ENCODE assay signal across 17 mouse cellular contexts in genomic region chr17:88209565-88209964, GRCm38 (mm10).
"Had no signal": no experiment of that assay in that cellular context is flagged by ENCODE, and none has a peak within 500 bp of the region (broad histone marks: within the 10 kb centered on the region; RNA-seq: fewer than 3 reads in every experiment).

No protein-coding gene starts in this region.

- H3K36me3 ChIP-seq: limb, embryonic 10.5 days; liver, embryonic 12.5 days; midbrain, embryonic 12.5 days; neural tube, embryonic 15.5 days; stomach, embryonic 15.5 days had no signal

- H3K27ac ChIP-seq: kidney, postnatal 0 days; limb, embryonic 10.5 days; liver, embryonic 12.5 days; midbrain, embryonic 12.5 days; neural tube, embryonic 15.5 days; stomach, embryonic 15.5 days had no signal

- H3K9ac ChIP-seq: liver, embryonic 12.5 days; lung, embryonic 14.5 days; midbrain, embryonic 12.5 days; neural tube, embryonic 15.5 days; stomach, embryonic 15.5 days had no signal

- H3K4me1 ChIP-seq: limb, embryonic 10.5 days; liver, embryonic 12.5 days; midbrain, embryonic 12.5 days; neural tube, embryonic 15.5 days; stomach, embryonic 15.5 days had no signal

- H3K27me3 ChIP-seq: liver, embryonic 12.5 days; midbrain, embryonic 12.5 days; neural tube, embryonic 15.5 days; stomach, embryonic 15.5 days had no signal

- H3K4me3 ChIP-seq: limb, embryonic 10.5 days; liver, embryonic 12.5 days; midbrain, embryonic 12.5 days; myocyte; neural tube, embryonic 15.5 days; stomach, embryonic 15.5 days had no signal

- H3K9me3 ChIP-seq: limb, embryonic 10.5 days; liver, embryonic 12.5 days; midbrain, embryonic 12.5 days; neural tube, embryonic 15.5 days; stomach, embryonic 15.5 days had no signal

- DNase-seq: kidney, adult 9 months; kidney, postnatal 4 days; lung, embryonic 14.5 days; lung, postnatal 10 days; lung, postnatal 4 days; right cerebral cortex, postnatal 4 days; spleen, adult 18-20 months; thymus, adult 2 months; thymus, postnatal 36 days had no signal

- H3K4me2 ChIP-seq: liver, embryonic 12.5 days; lung, embryonic 14.5 days; midbrain, embryonic 12.5 days; neural tube, embryonic 15.5 days; stomach, embryonic 15.5 days had no signal

- ATAC-seq: intestine, embryonic 16.5 days; liver, embryonic 12.5 days had no signal
